Mouse (Mus musculus) hindbrain, postnatal 0 days (tissue): ENCODE data around the gene Agpat3. TPM values are rescaled to one million over a fixed set of nuclear protein-coding genes. Genes with fewer than 3 reads are reported as not detected.
"Not testable (repeated sequence)": the region's sequence is repeated elsewhere in the genome, so short reads cannot be mapped to it uniquely, and the experiment has no call there.

Source experiments
- ATAC-seq: fragments of 200-750 bp; cut with Nextera tagmentation; 2 replicates; pipeline ENCODE4 v1.8.0; 2017; ENCODE audit warnings: mild to moderate bottlenecking, moderate TSS enrichment, moderate library complexity
- DNase-seq: peaks from one replicate; pipeline ENCODE4 v3.0.0-alpha.2; 2015; ENCODE audit warnings: low spot score
- H3K27ac ChIP-seq: fragments of 300-500 bp; sonication (generic); 2 replicates; pipeline ENCODE4 v1.5.1; 2014; ENCODE audit warnings: mild to moderate bottlenecking
- H3K27me3 ChIP-seq: fragments of 300-500 bp; sonication (generic); 2 replicates; pipeline ENCODE4 v1.6.1; 2014; ENCODE audit warnings: low read length, mixed read lengths; ENCODE audit not compliant: insufficient read depth
- H3K36me3 ChIP-seq: fragments of 300-500 bp; sonication (generic); 2 replicates; pipeline ENCODE4 v1.6.1; 2014; ENCODE audit warnings: low read length, mixed read lengths; ENCODE audit not compliant: insufficient read depth
- H3K4me1 ChIP-seq: fragments of 300-500 bp; sonication (generic); 2 replicates; pipeline ENCODE4 v1.6.1; 2014; ENCODE audit warnings: antibody characterized with exemption, low read length, mixed read lengths; ENCODE audit not compliant: insufficient read depth
- H3K4me2 ChIP-seq: fragments of 300-500 bp; sonication (generic); 2 replicates; pipeline ENCODE4 v1.6.1; 2014; ENCODE audit warnings: low read depth, mild to moderate bottlenecking, low read length, moderate library complexity, mixed read lengths
- H3K4me3 ChIP-seq: fragments of 300-500 bp; sonication (generic); 2 replicates; pipeline ENCODE4 v1.5.1; 2014; ENCODE audit warnings: low read length
- H3K9ac ChIP-seq: fragments of 300-500 bp; sonication (generic); replicated peaks from 2 replicates; pipeline ENCODE4 v1.6.1; 2014; ENCODE audit warnings: mild to moderate bottlenecking, low read length, moderate library complexity, mixed read lengths
- H3K9me3 ChIP-seq: fragments of 300-500 bp; sonication (generic); 2 replicates; pipeline ENCODE4 v1.6.1; 2016; ENCODE audit warnings: low read length, mixed read lengths
- CTCF ChIP-seq: IDR thresholded peaks from 2 replicates; pipeline ENCODE4 v1.5.1; 2016; ENCODE audit warnings: antibody characterized with exemption, control low read depth, low read depth
- WGBS: fragments of 180-500 bp; shearing (Covaris S2); extraction: QIAGEN DNeasy Blood & Tissue Kit; methylation state at CpG from one replicate; pipeline ENCODE4 v1.1.7; 2014; 5-methylcytosine and 5-hydroxymethylcytosine counted together
- polyA plus RNA-seq: library from polyadenylated mRNA; unstranded; fragments of >200 nt; fragmentation: Nextera tagmentation; extraction: Ambion mirVana; gene quantifications from 2 replicates; pipeline ENCODE4 v1.2.1, GENCODE M21; 2015
- total RNA-seq: library from RNA; depleted of rRNA; stranded (reverse); fragments of >200 nt; gene quantifications from 2 replicates; pipeline ENCODE4 v1.2.3, GENCODE M21; 2014

Gene Agpat3
- total and polyA plus RNA-seq, 2 experiments from 2014 or later = 117 to 158 TPM

- no peak overlapping the region for H3K27ac ChIP-seq
- no peaks in the 10 kb centered on the region for H3K27me3 ChIP-seq
- WGBS = 81% methylated on average over 2 of the region's 2 CpGs
- no peak for ATAC-seq
- no peak overlapping the region for H3K9ac ChIP-seq
- no peak for TF ChIP-seq CTCF
- DNase-seq = no peak
- no peaks in the 10 kb centered on the region for H3K9me3 ChIP-seq
- H3K4me2 ChIP-seq = no peak overlapping the region
- H3K4me1 ChIP-seq = no peaks in the 10 kb centered on the region
- H3K4me3 ChIP-seq = no peak overlapping the region
- H3K36me3 ChIP-seq = no peaks in the 10 kb centered on the region
Observed at GRCm38 (mm10) chr10:78364106-78364505, 11.8 kb upstream of the Agpat3 start.

- no peak for TF ChIP-seq CTCF
- H3K27ac ChIP-seq = no peak overlapping the region
- no peak overlapping the region for H3K9ac ChIP-seq
- H3K4me2 ChIP-seq = no peak overlapping the region
- H3K27me3 ChIP-seq = no peaks in the 10 kb centered on the region
- no peaks in the 10 kb centered on the region for H3K4me1 ChIP-seq
- H3K36me3 ChIP-seq = no peaks in the 10 kb centered on the region
- WGBS = 93% methylated on average over 6 of the region's 6 CpGs
- H3K4me3 ChIP-seq = no peak overlapping the region
- no peaks in the 10 kb centered on the region for H3K9me3 ChIP-seq
- ATAC-seq (no peak), DNase-seq (no peak)
Observed at GRCm38 (mm10) chr10:78363366-78363765, 11.1 kb upstream of the Agpat3 start.

DNA sequence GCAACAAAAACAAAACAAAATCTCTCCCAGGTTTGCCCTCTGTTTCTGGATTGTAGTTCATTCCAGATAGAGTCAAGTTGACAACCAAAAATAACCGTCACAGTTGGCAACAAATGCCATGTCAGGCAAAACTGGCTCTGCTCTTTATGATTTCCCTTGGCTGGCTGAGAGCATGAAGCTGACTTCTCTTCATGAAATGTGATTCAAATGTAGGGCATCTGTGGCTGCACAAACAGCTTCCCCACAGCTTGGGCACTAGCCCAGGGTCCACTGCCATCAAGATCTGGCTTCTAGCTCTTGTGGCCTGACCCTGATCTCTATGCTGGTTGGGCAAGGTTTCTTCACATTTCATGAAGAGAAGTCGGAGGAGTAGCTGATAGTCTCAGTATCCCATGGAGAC, 9.7 kb upstream of the Agpat3 start:
- Histone ChIP-seq H3K27ac (no peak overlapping the region), H3K36me3 (no peaks in the 10 kb centered on the region), H3K4me1 (no peaks in the 10 kb centered on the region), H3K9me3 (no peaks in the 10 kb centered on the region), H3K9ac (no peak overlapping the region), H3K27me3 (no peaks in the 10 kb centered on the region), H3K4me3 (no peak overlapping the region), H3K4me2 (no peak overlapping the region)
- WGBS = 73% methylated on average over 2 of the region's 2 CpGs
- DNase-seq = no peak
- TF ChIP-seq CTCF = no peak
- no peak for ATAC-seq

DNA sequence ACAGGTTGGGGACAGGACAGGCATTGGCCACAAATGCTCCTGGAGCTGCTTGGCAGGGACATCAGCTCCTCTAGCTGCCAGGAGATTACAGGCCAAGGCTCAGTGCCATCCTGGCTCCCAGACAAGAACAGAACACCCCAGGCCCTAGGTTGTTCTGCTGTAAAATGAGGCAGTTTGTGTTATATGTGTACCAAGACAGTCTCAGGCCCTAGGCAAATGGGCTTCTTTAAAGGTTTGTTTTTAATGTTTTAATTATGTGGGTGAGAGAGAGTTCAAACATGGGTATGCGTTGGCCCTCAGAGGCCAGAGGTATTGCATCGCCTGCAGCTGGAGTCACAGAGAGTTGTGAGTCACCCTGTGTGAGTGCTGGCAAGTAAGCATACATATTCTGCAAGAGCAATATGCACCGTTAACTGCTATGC, 8.0 kb upstream of the Agpat3 start:
- no peak for TF ChIP-seq CTCF
- no peak overlapping the region for H3K27ac ChIP-seq
- no peaks in the 10 kb centered on the region for H3K4me1 ChIP-seq
- H3K9me3 ChIP-seq = no peaks in the 10 kb centered on the region
- H3K27me3 ChIP-seq = no peaks in the 10 kb centered on the region
- WGBS = 51% methylated on average over 3 of the region's 3 CpGs
- no peak overlapping the region for H3K9ac ChIP-seq
- H3K36me3 ChIP-seq = no peaks in the 10 kb centered on the region
- DNase-seq (peak; percentile 47), ATAC-seq (0 out of 2 replicates have a peak, but pooled peaks have one; percentile 27)
- no peak overlapping the region for H3K4me3 ChIP-seq
- no peak overlapping the region for H3K4me2 ChIP-seq

DNA sequence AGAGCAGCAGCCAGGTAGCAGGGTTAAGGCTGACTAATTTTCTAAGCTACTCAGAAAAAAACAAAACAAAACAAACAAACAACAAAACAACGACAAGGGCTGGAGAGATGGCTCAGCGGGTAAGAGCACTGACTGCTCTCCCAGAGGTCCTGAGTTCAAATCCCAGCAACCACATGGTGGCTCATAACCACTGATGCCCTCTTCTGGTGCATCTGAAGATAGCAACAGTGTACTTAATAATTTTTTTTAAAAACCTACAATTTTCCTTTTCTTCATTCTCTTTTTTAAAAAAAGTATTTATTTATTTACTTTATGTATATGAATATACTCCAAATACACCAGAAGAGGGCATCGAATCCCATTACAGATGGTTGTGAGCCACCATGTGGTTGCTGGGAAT, 6.7 kb upstream of the Agpat3 start:
- H3K9ac ChIP-seq, H3K36me3 ChIP-seq, H3K9me3 ChIP-seq, H3K4me1 ChIP-seq, H3K27me3 ChIP-seq, DNase-seq, H3K4me3 ChIP-seq, H3K4me2 ChIP-seq, H3K27ac ChIP-seq, ATAC-seq: not testable (repeated sequence)
- peak; percentile 25; the same call in 1 of the 2 replicates for TF ChIP-seq CTCF
- 90% methylated on average over 3 of the region's 3 CpGs for WGBS

DNA sequence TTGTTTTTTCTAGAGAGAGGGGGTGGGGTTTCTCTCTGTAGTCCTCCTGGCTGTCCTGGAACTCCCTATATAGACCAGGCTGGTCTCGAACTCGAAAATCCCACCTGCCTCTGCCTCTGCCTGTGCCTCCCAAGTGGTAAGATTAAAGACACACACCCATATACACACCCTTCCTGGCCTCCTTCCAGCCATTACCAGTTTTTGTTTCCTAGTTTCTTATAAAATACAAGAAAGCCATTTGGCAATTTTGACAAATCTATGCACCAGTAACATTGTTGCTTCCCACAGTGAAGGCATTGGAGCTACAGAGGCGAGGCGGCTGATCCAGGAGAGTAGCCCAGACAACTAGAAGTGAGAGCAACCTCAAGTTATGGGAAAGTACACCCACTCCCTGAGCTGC, 6.0 kb upstream of the Agpat3 start:
- no peak for TF ChIP-seq CTCF
- H3K4me2 ChIP-seq = no peak overlapping the region
- DNase-seq (no peak), ATAC-seq (no peak)
- H3K4me3 ChIP-seq = no peak overlapping the region
- no peak overlapping the region for H3K9ac ChIP-seq
- no peaks in the 10 kb centered on the region for H3K36me3 ChIP-seq
- WGBS = 85% methylated on average over 4 of the region's 4 CpGs
- no peaks in the 10 kb centered on the region for H3K9me3 ChIP-seq
- H3K27me3 ChIP-seq = no peaks in the 10 kb centered on the region
- no peaks in the 10 kb centered on the region for H3K4me1 ChIP-seq
- H3K27ac ChIP-seq = no peak overlapping the region

GRCm38 (mm10) chr10:78357742-78358141, 5.5 kb upstream of the Agpat3 start:
- Histone ChIP-seq H3K27me3 (no peaks in the 10 kb centered on the region), H3K36me3 (no peaks in the 10 kb centered on the region), H3K4me2 (no peak overlapping the region), H3K4me3 (no peak overlapping the region), H3K27ac (no peak overlapping the region), H3K9me3 (no peaks in the 10 kb centered on the region), H3K9ac (no peak overlapping the region), H3K4me1 (0 out of 2 replicates have a peak, but pooled peaks cover 4% of the 10 kb centered on the region)
- DNase-seq = no peak
- no peak for TF ChIP-seq CTCF
- 86% methylated on average over 5 of the region's 5 CpGs for WGBS
- ATAC-seq = no peak
